Mouse (Mus musculus) kidney, adult 2 months (tissue): ENCODE results near the gene Stk19.

Source experiments
- CTCF ChIP-seq: fragments of 200-500 bp; conservative IDR thresholded peaks from 2 replicates; pipeline ENCODE4 v1.5.1; 2011; ENCODE audit warnings: low read depth, mild to moderate bottlenecking, control low read depth, low read length, moderate library complexity, mixed read lengths; ENCODE audit not compliant: insufficient read depth, insufficient read length
- POLR2A ChIP-seq: fragments of 200-500 bp; IDR thresholded peaks from one replicate; pipeline ENCODE4 v1.6.1; 2011; ENCODE audit warnings: low read depth, low read length, control low read depth

DNA sequence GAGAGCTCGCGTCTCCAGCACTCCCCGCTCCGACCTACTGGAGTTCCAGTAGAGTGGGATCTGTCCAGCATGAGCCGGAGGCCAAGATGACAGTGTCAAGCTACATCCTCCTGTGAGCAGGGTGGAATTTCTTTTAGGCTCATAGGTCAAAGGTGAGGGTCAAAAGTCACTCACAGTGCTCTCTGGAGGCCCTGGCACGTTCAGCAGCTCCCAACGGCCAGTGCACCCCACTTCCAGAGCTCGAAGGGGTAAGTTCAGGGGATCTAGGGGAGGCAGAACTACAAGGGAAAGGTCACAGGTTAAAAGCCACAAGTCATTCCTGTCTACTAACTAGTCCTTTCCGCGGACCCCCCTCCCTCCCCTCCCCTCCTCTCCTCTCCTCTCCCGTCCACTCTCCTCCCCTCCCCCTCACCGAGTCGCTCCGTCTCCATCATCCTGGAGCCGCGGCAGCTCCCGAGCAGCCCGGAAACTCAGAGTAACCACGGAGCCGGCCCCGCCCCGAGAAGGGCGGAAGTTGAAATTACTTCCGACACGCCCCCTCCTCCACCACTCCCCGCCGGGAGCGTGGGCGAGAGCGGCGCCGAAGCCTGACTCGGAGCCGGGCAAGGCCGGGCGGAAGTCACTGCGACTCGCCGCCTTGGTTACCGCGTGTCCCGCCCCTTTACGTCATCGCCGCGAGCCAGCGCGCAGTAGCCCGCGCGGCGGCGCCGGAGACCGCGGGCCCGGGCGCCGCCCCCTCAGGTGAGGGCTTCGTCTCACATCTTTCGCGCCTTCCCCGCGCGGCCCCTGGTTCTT lies 13.2 kb upstream of the Stk19 start, which contains the start of the genes Skiv2l and Nelfe:
- 0 out of 2 replicates have a peak, but pooled peaks have one; percentile 19 for TF ChIP-seq CTCF
- TF ChIP-seq POLR2A, result no peak
